Mouse (Mus musculus): ENCODE data around the gene Prdm11.

Prdm11 gene

GRCm38 (mm10) chr2:93046509-93046835 is 505 bp upstream of the Prdm11 start:
- DNase-seq (ENCODE audit: low read depth), result peak; percentile 37

- DNase-seq (ENCODE audit: low read depth), result peak; percentile 95
Observed at GRCm38 (mm10) chr2:93045129-93045817, 694 bp downstream of the Prdm11 start.

GRCm38 (mm10) chr2:93043449-93044157 is 2.4 kb downstream of the Prdm11 start:
- DNase-seq (ENCODE audit: low read depth), result no peak

GRCm38 (mm10) chr2:93041470-93041869 is 4.5 kb downstream of the Prdm11 start:
- no peak for DNase-seq (ENCODE audit: low read depth)

GRCm38 (mm10) chr2:93040841-93041240 is 5.1 kb downstream of the Prdm11 start:
- no peak for DNase-seq (ENCODE audit: low read depth)

GRCm38 (mm10) chr2:93039706-93040105 is 6.3 kb downstream of the Prdm11 start:
- DNase-seq (ENCODE audit: low read depth), result no peak

- DNase-seq (ENCODE audit: low read depth), result no peak
Observed at GRCm38 (mm10) chr2:93039043-93039442, 6.9 kb downstream of the Prdm11 start.

GRCm38 (mm10) chr2:93035631-93036030 is 10.3 kb downstream of the Prdm11 start:
- no peak for DNase-seq (ENCODE audit: low read depth)

- no peak for DNase-seq (ENCODE audit: low read depth)
Observed at GRCm38 (mm10) chr2:93032651-93033050, 13.3 kb downstream of the Prdm11 start.

GRCm38 (mm10) chr2:93032049-93032448 is 13.9 kb downstream of the Prdm11 start:
- DNase-seq (ENCODE audit: low read depth), result no peak

- DNase-seq (ENCODE audit: low read depth), result no peak
Observed at GRCm38 (mm10) chr2:93031021-93031420, 14.9 kb downstream of the Prdm11 start.

GRCm38 (mm10) chr2:93030101-93030500 is 15.9 kb downstream of the Prdm11 start:
- no peak for DNase-seq (ENCODE audit: low read depth)

- DNase-seq (ENCODE audit: low read depth), result peak; percentile 37
Observed at GRCm38 (mm10) chr2:93029267-93030060, 16.5 kb downstream of the Prdm11 start.

- peak; percentile 34 for DNase-seq (ENCODE audit: low read depth)
Observed at GRCm38 (mm10) chr2:93028865-93029264, 17.1 kb downstream of the Prdm11 start.

- DNase-seq (ENCODE audit: low read depth), result no peak
Observed at GRCm38 (mm10) chr2:93027713-93028112, 18.3 kb downstream of the Prdm11 start.

- DNase-seq (ENCODE audit: low read depth), result no peak
Observed at GRCm38 (mm10) chr2:93024431-93024830, 21.5 kb downstream of the Prdm11 start.

GRCm38 (mm10) chr2:93018854-93019253 is 27.1 kb downstream of the Prdm11 start:
- DNase-seq (ENCODE audit: low read depth), result no peak

GRCm38 (mm10) chr2:93017151-93017550 is 28.8 kb downstream of the Prdm11 start:
- no peak for DNase-seq (ENCODE audit: low read depth)

GRCm38 (mm10) chr2:93015041-93015440 is 30.9 kb downstream of the Prdm11 start:
- DNase-seq (ENCODE audit: low read depth), result no peak

GRCm38 (mm10) chr2:93014093-93014937 is 31.7 kb downstream of the Prdm11 start:
- no peak for DNase-seq (ENCODE audit: low read depth)

GRCm38 (mm10) chr2:93013415-93014092 is 32.4 kb downstream of the Prdm11 start:
- no peak for DNase-seq (ENCODE audit: low read depth)

Measured in induced T-regulatory cell, adult 2 months (primary cell).